Mouse (Mus musculus): ENCODE results near the gene Pdap1. TPM values are rescaled to one million over a fixed set of nuclear protein-coding genes. Genes with fewer than 3 reads are reported as not detected.
"Not testable (repeated sequence)": the region's sequence is repeated elsewhere in the genome, so short reads cannot be mapped to it uniquely, and the experiment has no call there.

The Pdap1 gene
- total RNA-seq (2022) = 10 to 100 TPM; 70.8 to 100.0 (median 83.5) TPM

DNA sequence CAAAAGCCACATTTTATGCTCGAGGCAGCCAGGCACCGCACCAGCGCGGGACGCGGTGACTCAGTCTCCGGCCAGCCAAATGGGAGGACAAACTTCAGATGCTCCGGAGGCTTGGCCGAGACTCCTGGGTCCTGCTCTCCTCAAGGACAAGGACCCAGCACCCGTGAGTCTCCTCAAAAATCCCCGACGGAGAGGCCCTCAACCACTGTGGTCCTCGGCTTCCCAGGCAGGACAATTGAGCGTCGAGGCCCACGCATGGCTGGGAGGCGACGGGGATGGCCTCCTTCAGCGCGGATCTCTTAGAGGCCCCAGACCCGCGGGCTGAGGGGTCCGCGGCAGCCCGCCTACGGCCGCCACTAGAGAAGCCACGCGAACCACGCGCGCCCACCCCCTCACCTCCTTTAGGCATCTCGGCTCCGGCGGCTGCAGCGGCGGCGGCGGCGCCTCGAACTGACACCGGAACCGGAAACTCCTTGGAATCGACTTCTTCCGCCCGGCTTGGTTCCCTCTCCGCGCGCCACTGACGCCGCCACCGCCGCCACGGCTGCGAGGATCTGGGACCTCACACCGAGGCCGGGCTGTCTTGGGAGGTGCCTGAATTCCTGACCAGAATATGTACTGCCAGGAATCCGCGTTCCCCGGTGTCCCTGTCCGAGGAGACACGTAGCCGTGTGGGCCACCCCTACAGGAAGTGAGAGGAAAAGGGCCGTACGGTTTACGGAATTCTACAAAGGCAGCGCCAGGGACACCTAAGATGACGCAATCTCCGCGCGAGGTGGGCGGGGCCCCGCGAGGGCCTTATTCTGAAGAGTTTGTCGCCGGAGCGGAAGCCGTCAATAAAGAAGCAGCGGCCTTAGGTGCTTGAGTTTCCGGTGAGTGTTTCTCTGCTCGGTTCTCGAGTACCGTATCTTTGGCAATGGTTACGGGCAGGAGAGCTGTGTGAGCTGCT is at the start of gene Pdap1, which contains the start of gene Bud31:
TSS of gene Pdap1 (minus strand) at position 668 of the 949 bp plus-strand sequence.
TSS of gene Bud31 (plus strand) at position 792 of the 949 bp plus-strand sequence.
- peak; percentile 91 to 96 for DNase-seq (ENCODE audit: low spot score in 2 of 2)

DNA sequence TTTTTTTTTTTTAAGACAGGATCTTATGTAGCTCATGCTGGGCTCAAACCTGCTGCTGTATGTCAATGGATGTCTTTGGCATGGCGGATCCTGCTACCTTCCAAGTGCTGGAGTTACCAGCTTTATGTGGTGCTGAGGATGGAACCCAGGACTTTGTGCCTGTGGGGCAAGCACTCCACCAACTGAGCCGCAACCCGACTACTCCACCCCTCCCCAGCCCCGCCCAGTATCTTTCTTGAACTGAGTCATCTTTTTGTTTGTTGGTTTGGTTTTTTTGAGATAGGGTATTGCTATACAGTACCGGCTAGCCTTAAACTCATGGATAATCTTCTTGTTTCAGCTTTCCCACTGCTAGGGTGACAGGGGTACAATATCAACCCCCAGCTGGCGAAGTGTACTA is 49.4 kb upstream of the Pdap1 start:
- DNase-seq (ENCODE audit: low spot score in 2 of 2) = no peak

DNA sequence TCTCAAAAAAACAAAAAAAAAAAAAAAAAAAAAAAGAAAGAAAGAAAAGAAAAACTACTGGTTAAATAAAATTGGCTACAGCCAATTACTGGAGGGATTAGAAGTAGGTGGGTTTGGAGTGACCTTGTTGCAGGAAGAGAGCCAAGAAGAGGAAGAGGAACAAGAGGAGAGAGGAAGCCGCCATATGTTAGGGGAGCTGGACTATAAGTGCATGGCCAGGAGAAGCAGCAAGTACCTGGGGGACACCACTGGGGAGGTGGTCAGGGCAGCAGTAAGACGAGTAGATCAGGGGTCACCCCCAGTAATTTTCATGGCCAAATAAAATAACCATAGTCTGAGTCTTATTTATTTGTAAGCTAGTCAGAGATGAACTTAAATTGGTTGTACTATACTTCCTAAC is 45.2 kb upstream of the Pdap1 start:
- DNase-seq (ENCODE audit: low spot score in 2 of 2) = no peak

DNA sequence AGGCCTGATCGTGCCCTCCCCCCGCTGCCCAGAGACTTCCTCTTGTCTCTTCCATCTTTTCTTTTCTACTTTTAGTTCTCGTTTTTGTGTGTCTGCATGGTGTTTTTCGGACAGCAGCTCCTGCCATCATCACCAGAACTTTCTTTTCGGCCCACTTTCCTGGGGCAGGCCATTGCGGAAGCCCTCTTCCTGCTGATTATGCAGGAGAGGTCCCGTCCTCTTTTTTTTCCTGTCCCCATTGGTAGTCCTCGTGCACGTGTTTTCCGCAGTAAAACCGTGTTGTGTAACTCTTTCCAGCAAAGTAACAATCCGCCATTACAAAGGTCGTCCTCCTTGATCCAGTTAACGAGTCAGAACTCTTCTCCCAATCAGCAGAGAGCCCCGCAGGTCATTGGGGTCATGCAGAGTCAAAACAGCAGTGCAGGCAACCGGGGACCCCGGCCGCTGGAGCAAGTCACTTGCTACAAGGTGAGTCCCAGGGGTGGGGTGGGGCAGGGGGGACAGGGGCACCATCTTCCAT is 38.5 kb upstream of the Pdap1 start:
- no peak for DNase-seq (ENCODE audit: low spot score in 2 of 2)

DNA sequence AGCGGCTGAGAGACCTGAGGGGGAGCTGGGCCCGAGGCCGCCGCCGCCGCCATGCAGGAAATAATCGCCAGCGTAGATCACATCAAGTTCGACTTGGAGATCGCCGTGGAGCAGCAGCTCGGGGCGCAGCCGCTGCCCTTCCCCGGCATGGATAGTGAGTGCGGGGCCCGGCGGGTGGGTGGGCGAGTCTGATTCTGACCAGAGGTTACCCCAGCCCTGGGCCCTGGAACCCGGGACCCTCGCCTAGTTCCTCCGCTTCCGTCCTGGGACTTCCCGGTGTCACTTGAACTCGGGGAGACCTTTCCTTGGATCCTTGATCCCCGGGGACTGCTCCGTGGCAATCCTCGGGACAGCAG is 27.2 kb upstream of the Pdap1 start:
- DNase-seq (ENCODE audit: low spot score in 2 of 2) = peak in 1 of 2 experiments; percentile 28

DNA sequence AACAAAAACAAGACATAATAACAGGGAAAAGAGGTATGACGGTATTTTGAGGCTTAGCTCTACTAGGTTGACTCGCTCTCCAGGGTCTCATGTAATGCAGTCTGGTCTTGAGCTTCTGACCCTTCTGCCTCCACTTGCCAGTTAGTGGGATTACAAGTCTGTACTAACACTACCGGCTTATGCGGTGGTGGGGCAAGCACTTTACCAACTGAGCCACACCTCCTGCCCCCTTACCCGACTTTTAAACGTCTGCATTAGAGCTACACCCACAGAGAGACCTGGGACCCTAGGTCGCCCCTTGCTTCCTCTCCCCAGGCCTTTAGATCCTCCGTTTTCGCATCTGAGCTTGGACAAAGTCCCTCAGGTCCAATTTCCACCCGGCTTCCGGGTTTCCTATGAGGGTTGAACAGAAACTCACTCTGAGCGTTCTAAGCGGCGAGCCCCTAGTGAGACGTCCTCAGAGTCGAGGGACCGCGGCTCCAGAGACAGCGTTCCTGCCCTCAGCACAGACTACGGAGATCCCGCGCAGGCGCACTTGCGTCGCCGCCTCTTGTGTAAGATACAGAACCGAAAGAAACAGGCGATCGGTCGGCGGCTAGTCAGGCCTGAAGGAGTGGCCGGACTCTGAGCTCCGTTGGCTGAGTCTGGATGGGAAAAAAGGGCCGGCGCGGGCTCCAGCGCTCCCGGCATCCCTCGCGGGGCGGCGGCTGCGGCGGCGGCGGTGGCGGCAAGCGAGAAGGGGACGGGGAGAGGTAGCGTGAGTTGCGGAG is 26.7 kb upstream of the Pdap1 start, which contains the start of the genes Ptcd1 and Cpsf4:
TSS of gene Ptcd1 (minus strand) at position 573 of the 770 bp plus-strand sequence.
TSS of gene Cpsf4 (plus strand) at position 678 of the 770 bp plus-strand sequence.
- DNase-seq (ENCODE audit: low spot score in 2 of 2) = peak; percentile 97 to 99

DNA sequence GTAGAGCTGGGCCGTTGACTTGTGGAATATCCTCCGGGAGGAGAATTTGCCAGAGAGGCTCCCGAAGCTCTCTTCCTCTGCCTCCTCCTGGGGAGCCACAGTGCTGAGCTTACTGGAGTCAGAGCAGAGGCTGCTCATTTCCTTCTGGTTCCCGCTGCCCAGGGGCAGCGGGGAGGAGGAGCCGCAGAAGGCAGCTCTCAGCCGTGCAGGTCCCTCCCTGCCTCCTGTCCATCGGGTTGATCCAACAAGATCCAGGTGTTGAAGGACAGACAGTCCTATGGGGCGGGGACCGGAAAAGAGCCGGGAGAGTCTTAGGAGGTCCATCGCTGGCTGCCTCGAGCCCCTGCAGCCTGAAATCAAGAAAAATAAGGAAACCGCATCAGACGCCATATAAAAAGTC is 25.1 kb upstream of the Pdap1 start:
- no peak for DNase-seq (ENCODE audit: low spot score in 2 of 2)

DNA sequence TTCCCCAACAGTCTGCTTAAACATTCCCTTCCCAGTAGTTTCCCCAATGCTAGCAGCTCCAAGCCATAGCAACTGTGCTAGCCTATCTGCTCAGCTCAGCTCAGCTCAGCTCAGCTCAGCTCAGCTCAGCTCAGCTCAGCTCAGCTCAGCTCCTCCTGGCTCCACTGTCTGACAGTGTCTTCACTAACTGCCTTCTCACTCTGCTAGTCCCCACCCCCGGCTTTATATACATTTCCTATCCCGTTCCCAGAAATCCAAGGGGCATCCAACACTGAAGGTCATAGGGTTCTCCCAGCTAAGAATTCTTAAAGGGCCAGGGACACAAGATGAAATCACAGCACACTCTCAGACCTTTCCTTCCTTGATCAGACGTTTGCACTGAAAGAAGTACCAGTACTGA is 24.7 kb upstream of the Pdap1 start:
- no peak for DNase-seq (ENCODE audit: low spot score in 2 of 2)

DNA sequence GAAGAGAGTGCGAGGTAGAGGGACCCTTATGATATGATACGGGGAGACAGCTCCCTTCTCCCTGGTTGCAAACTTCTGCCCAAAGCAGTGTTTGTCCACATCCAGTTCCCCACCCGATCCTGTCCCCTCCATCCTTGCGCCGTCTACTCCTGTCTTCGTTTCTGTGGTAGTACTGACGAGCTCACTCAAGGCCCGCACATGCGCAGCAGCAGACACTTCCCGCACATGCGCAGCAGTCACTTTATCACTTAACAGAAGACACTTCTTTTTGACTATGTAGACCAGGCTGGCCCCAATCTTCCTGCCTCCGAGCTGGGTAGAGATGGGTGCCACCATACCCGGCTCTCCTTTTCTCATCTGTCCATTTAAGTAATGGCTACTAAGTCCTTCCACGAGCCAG is 21.3 kb upstream of the Pdap1 start:
- no peak for DNase-seq (ENCODE audit: low spot score in 2 of 2)

DNA sequence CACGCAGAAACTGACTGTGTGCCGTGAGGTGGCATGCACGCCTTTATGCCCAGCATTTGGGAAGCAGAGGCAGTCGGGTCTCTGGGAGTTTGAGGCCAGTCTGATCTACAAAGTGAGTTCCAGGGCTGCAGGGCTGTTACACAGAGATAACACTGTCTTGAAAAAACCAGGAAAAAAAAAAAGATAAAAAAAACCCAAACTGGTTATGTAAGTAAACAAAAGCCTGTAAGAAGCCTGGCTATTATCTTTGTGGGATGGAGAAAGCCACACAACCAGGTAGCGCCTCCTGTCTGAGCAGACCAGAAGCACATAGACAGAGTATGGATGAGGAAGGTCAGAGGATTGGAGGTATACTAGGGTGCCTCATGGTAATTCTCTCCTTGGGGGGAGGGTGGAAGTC is 12.7 kb upstream of the Pdap1 start:
- no peak for DNase-seq (ENCODE audit: low spot score in 2 of 2)

DNA sequence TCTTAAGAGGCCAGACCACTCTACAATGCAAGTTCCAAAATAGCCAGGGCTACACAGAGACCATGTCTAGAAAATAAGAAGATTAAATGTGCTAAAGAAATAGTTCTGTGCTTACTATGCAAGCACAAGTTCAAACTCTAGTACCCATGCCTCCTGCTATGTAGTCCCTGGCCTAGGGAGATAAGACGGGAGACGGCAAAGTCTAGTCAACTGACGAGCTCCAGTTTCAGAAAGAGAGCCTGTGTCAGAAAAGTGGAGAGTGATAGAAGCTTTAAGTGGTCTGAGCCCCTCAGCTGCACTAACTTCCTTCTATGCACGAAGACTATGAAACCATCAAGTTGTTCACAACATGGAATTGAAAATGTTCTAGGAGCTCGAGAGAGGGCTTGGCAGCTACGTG is 9.3 kb upstream of the Pdap1 start:
- DNase-seq (ENCODE audit: low spot score in 2 of 2) = no peak

DNA sequence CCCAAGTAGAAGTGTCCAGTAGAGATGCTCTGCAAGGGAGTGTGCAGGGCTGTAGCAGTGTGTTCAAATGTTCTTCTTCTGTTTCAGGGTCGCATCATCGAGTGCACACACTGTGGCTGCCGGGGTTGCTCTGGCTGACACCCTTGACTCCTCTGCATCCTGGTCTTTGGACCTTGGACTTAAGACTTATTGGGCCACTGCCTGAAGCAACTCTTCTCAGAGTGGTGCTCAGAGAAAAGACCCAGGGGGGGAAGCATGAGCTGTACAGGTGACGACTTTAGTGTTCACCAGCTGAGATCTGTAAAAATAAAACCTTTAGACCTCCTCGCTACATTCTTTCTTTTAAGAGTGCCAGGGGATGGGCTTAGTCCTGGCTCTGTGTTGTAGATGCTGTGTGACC is 7.7 kb upstream of the Pdap1 start:
- no peak for DNase-seq (ENCODE audit: low spot score in 2 of 2)

DNA sequence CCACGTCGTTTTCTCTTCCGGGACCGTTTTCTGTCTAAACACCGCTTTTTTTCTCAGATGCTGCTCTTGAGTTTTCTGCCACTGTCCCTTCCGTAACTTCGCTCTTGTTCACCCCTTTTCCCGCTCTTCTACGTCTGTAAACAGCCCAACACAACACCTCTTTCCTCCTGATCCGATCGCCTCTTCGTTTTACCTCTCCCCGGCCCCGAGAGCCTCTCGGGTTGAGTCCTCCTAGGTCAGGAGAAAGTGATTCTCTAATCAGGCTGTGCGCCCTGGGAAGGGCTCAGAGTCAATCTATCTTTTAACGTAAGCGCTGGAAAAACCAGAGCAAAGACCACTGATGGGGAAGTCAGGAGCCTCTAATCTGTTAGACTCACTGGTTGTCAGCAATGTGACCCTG is 573 bp upstream of the Pdap1 start:
- no peak for DNase-seq (ENCODE audit: low spot score in 2 of 2)

DNA sequence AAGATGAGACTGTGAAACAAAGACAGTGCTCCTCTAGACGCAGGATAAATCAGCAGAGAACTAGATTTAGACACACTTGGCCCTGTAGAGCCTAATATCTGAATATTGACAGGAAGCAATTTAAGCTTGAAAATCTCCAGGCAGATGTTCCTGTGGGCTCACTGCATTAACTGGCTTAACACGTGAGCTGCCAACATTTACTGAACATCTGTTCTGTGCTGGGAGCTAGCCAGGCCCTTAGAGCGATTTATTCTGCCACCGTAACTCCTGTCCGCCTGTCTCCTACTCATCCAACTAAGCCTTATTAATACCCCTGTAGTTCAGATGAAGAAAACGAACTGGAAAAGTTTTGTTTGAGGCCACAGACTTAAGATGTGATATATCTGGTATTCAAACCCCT is 1.2 kb downstream of the Pdap1 start:
- no peak for DNase-seq (ENCODE audit: low spot score in 2 of 2)

DNA sequence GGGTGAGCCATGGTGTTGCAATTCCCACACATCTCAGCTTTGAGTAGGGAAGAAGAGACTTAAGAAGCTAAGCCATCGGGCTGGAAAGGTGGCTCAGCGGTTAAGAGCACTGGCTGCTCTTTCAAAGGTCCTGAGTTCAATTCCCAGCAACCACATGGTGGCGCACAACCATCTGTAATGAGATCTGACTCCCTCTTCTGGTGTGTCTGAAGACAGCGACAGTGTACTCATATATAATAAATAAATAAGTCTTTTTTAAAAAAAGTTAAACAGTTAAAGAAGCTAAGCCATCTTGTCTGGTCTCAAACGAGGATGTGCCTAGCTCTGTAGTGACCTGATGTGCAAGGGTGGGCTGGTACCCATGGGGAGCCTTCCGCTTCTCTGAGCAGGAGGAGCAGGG is 6.8 kb downstream of the Pdap1 start:
- DNase-seq (ENCODE audit: low spot score in 2 of 2) = not testable (repeated sequence)

DNA sequence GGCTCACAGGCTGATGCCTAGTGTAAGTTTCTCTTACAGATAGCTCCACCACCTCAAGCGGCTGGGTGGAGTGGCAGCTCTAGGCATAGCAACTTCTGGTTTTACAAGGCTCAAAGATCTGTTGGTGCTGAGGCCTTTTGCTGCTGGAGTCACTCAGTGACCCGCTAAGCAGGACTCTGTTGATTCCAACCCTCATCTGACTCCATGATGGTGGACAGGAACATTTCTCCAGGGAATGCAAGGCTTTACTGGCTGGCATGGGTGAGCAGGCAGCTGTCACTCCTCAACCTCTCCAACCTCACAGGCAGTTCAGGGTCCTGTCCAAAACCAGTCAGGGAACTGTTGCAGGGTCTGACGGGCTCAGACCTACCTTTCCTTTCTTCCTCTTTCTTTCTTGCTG is 9.0 kb downstream of the Pdap1 start:
- no peak for DNase-seq (ENCODE audit: low spot score in 2 of 2)

DNA sequence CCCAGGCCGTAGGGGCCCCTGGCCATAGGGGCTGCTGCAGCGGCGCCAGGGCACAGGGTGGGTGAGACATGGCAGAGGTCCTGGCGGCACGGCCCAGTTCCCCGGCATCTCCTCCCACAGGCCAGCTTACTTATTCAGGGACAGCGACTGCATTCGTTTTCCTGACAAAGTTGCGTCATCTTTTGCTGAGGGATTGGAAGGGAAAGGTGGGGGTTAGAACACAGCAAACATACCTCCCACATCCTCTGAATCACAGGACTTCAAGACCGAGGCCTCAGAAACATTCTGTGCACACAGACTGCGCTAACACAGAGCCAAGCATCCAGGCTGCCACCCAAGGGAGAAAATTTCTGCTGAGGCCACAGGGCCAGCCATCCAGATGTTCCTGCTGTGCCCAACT is 9.8 kb downstream of the Pdap1 start:
- peak; percentile 60 to 75 for DNase-seq (ENCODE audit: low spot score in 2 of 2)

DNA sequence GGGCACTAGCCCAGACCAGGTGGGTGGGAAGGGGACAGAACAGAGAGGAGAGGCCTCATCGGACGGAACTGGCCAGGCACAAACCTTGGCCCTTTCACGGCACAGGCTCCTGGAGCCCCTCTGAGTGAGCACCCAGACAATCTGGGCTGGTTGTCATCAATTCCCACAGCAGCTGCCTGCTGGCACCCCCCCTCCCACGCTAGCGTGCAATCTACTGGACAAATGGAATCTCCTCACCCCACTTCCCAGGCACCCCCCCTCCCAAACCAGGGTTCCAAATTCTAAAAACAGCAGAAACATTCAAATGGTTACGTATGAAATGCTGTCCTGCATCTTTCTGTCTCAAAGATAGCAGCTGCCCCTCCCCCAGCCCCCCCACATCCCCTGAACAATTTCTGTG is 10.3 kb downstream of the Pdap1 start:
- DNase-seq (ENCODE audit: low spot score in 2 of 2) = not testable (repeated sequence)

DNA sequence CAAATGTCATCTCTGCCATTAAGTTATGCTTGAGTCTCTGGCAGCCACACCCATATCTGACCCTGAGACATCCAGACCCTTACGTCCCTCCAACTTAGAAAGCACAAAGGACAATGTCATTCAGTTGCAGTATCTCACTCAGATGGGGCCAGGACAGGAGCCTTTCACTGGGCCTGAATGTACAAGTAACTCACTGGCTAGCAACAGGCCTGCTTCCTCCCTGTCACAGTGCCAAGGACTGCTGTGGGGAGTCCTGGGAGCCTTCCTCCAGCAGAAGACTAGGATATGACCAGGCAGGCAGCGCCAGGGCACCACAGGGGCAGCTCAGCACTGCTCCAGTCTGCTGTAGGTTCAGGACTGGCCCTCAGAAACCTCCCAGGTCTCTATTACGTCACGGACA is 10.9 kb downstream of the Pdap1 start:
- DNase-seq (ENCODE audit: low spot score in 2 of 2) = no peak

DNA sequence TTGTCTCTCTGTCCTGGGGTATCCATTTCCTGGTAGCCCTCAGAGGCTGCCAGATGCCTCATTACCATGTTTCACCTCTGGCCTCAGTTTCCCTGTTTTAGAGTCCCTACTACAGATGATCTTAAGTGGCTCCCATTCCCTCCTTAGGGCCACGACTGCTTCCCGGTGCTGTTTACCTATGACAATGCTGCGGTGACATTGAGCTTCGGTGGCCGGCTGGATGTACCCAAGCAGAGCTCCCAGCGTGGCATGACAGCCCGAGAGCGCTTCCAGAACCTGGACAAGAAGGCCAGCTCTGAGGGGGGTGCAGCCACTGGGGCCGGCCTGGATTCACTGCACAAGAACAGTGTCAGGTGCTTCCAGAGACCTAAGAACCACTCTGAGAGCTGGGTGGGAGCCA is 13.5 kb downstream of the Pdap1 start:
- no peak for DNase-seq (ENCODE audit: low spot score in 2 of 2)

DNA sequence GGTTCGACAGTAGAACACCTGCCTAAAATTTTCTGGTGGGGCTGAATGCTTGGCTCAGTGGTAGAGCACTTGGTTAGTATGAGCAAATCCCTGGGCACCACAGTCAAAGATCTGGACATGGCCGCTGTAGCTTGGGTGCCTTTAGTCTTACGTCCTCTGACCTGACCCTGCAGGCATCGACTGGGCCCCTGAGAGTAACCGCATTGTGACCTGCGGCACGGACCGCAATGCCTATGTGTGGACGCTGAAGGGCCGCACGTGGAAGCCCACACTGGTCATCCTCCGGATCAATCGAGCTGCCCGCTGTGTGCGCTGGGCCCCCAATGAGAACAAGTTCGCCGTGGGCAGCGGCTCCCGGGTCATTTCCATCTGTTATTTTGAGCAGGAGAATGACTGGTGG is 16.6 kb downstream of the Pdap1 start:
- no peak for DNase-seq (ENCODE audit: low spot score in 2 of 2)

DNA sequence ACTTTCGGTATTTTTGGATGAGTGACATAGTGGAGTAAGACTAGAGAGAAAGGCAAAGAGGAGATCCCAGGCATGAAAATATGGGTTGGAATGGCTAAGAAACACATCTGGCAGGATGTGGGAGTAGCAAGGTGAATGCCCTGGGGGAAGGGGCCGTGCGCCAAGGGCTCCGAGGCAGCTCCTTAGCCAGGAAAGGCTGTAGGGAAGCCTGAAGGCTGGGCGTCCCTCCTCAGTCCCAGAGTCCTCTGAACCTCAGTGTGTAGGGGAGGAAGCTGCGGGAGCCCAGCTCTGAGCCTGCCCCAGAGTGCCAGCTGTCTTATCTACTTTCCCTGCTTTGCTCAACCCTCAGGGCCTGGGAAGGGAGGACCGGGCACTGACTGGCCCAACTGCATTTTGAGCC is 19.1 kb downstream of the Pdap1 start:
- no peak for DNase-seq (ENCODE audit: low spot score in 2 of 2)
